Mouse (Mus musculus) hindbrain, embryonic 15.5 days (tissue): ENCODE measurements around the gene Myh7b. TPM values are rescaled to one million over a fixed set of nuclear protein-coding genes. Genes with fewer than 3 reads are reported as not detected.

Source experiments
- ATAC-seq: fragments of 200-750 bp; cut with Nextera tagmentation; 2 replicates; pipeline ENCODE4 v1.8.0; 2017; ENCODE audit warnings: low read depth, moderate number of reproducible peaks, moderate TSS enrichment; ENCODE audit not compliant: low FRiP score
- H3K27ac ChIP-seq: fragments of 300-500 bp; sonication (generic); replicated peaks from 2 replicates; pipeline ENCODE4 v1.5.1; 2015; ENCODE audit warnings: mild to moderate bottlenecking, inconsistent platforms
- H3K27me3 ChIP-seq: fragments of 300-500 bp; sonication (generic); 2 replicates; pipeline ENCODE4 v1.6.1; 2015; ENCODE audit warnings: control low read depth, inconsistent platforms
- H3K36me3 ChIP-seq: fragments of 300-500 bp; sonication (generic); 2 replicates; pipeline ENCODE4 v1.6.1; 2015; ENCODE audit warnings: control low read depth, inconsistent platforms
- H3K4me1 ChIP-seq: fragments of 300-500 bp; sonication (generic); replicated peaks from 2 replicates; pipeline ENCODE4 v1.6.1; 2015; ENCODE audit warnings: control low read depth, inconsistent platforms
- H3K4me2 ChIP-seq: fragments of 300-500 bp; sonication (generic); 2 replicates; pipeline ENCODE4 v1.6.1; 2015; ENCODE audit warnings: moderate library complexity, mild to moderate bottlenecking, inconsistent platforms
- H3K4me3 ChIP-seq: fragments of 300-500 bp; sonication (generic); 2 replicates; pipeline ENCODE4 v1.5.1; 2015; ENCODE audit warnings: mild to moderate bottlenecking, inconsistent platforms
- H3K9ac ChIP-seq: fragments of 300-500 bp; sonication (generic); 2 replicates; pipeline ENCODE4 v1.6.1; 2015; ENCODE audit warnings: inconsistent platforms
- H3K9me3 ChIP-seq: fragments of 300-500 bp; sonication (generic); 2 replicates; pipeline ENCODE4 v1.6.1; 2016; ENCODE audit warnings: control low read depth, inconsistent platforms
- WGBS: fragments of 180-500 bp; shearing (Covaris S2); methylation state at CpG from one replicate; pipeline ENCODE4 v1.1.7; 2015; 5-methylcytosine and 5-hydroxymethylcytosine counted together
- polyA plus RNA-seq: library from polyadenylated mRNA; unstranded; fragments of >200 nt; fragmentation: Nextera tagmentation; extraction: Ambion mirVana; gene quantifications from 2 replicates; pipeline ENCODE4 v1.2.1, GENCODE M21; 2015

Gene Myh7b
- polyA plus RNA-seq, 1 experiment from 2014 or later, result 1.4 TPM

DNA sequence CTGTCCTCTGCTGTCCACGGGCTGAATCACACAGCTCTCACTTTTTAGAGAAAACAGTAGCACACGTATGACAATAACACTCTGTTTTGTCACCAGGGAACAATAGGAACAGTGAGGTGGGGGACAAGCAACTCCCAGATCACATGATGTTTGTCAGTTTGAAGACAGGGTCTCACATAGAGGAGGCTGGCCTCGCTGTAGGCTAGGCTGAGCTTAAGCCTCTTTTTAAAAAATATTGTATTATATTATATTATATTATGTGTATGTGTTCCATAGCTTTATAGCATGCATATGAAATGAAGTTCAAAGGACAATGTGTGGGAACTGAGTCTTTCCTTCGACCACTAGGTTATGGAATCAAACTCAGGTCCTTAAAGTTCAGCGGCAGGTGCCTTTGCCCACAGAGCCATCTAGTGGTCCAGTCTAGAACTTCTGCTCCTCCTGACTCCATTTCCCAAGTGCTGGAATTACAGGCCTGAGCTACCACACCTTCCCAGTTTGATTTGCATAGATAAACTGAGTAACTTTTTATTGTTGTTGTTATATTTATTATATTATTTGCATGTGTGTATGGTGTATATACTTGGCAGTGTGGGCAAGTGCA, 27.0 kb upstream of the Myh7b start:
- H3K4me3 ChIP-seq, result no peak overlapping the region
- 44% methylated on average over 5 of the region's 5 CpGs for WGBS
- ATAC-seq, result no peak
- no peak overlapping the region for H3K9ac ChIP-seq
- H3K4me2 ChIP-seq, result no peak overlapping the region
- no peaks in the 10 kb centered on the region for H3K9me3 ChIP-seq
- no peaks in the 10 kb centered on the region for H3K36me3 ChIP-seq
- no peaks in the 10 kb centered on the region for H3K4me1 ChIP-seq
- H3K27me3 ChIP-seq, result no peaks in the 10 kb centered on the region
- H3K27ac ChIP-seq, result no peak overlapping the region

DNA sequence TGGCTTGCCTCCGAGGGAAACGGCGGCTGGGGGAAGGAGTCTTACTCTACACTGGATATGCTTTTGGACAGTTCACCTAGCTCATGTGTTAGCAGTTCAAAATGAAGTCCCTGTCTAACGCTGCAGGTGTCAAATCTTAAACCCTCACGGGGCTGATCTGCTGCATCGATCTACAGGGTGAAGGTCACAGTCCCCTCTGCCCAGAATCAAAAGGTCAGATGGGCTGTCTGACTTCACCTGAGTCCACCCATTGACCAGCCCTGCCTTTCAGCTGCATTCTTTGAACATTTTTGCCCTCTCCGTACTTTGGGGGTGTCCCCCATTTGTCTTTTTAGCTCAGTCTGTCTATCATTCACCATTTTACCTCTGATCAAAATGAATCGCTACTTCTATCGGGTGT, 25.9 kb upstream of the Myh7b start:
- H3K27ac ChIP-seq, result no peak overlapping the region
- no peak overlapping the region for H3K4me3 ChIP-seq
- H3K4me2 ChIP-seq, result no peak overlapping the region
- WGBS, result 87% methylated on average over 9 of the region's 9 CpGs
- H3K9me3 ChIP-seq, result no peaks in the 10 kb centered on the region
- H3K27me3 ChIP-seq, result no peaks in the 10 kb centered on the region
- no peaks in the 10 kb centered on the region for H3K4me1 ChIP-seq
- ATAC-seq, result no peak
- H3K36me3 ChIP-seq, result no peaks in the 10 kb centered on the region
- H3K9ac ChIP-seq, result no peak overlapping the region

DNA sequence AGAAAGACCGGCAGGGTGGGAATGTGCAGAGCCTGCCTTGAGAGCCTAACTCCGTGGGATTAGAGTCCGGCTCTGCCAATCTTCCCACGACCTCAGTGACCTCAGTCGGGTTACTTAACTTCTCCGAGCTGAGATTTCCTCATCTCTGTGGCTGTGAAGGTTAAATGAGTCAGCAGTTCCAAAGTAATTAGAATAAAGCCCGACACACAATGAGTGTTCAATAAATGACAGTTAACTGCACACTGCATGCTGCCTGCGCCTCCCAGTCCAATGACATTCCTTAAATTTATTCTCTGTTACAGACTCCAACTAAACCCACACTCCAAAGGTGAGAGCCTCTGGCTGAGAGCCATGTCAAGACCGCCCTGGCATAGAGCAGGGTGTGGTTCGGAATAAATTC, 25.5 kb upstream of the Myh7b start:
- ATAC-seq, result no peak
- Histone ChIP-seq H3K4me3 (no peak overlapping the region), H3K27me3 (no peaks in the 10 kb centered on the region), H3K36me3 (no peaks in the 10 kb centered on the region), H3K27ac (no peak overlapping the region), H3K9ac (no peak overlapping the region), H3K4me2 (no peak overlapping the region), H3K9me3 (no peaks in the 10 kb centered on the region), H3K4me1 (no peaks in the 10 kb centered on the region)
- 69% methylated on average over 10 of the region's 10 CpGs for WGBS

DNA sequence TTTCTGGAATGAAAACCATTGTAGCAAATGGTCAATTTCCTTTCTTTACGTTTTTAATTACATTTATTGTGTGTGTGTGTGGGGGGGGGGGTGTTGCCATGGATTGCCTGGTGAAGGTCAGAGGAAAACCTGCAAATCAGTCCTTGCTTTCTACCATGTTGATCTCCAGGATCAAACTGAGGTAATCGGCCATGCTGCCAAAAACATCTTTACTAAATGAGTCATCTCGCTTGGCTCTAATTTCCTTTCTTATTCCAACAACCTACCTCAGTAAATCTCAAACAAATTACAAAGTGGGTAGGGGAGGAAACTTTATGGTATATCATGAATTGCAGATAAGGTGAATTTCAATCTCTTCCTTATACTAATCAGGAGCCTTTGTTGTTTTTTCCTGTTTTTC, 22.9 kb upstream of the Myh7b start:
- H3K27me3 ChIP-seq, result no peaks in the 10 kb centered on the region
- no peaks in the 10 kb centered on the region for H3K9me3 ChIP-seq
- H3K27ac ChIP-seq, result no peak overlapping the region
- no peak overlapping the region for H3K4me2 ChIP-seq
- no peak overlapping the region for H3K4me3 ChIP-seq
- H3K9ac ChIP-seq, result no peak overlapping the region
- peaks cover 16% of the 10 kb centered on the region for H3K4me1 ChIP-seq
- no peak for ATAC-seq
- WGBS, result 76% methylated on average over 3 of the region's 3 CpGs
- H3K36me3 ChIP-seq, result no peaks in the 10 kb centered on the region

DNA sequence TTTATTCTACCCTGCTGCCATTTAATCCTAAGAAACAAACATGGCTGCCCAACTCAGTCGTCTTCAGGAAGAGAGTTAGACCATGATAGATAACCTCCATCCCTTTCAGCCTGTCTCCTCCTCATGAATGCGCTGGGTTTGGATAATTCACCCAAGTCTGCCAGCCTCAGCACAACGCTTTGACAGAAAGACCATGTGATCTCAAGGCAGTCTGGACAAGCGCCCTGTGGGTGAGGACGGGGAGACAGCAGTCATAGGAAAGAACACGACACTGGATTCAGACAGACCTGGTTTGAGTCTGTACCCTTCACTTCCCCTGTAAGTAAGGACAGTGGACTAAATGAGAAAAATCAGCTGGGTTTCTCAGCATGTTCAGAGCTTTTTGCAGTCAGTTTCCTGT, 21.5 kb upstream of the Myh7b start:
- H3K9me3 ChIP-seq, result no peaks in the 10 kb centered on the region
- ATAC-seq, result no peak
- peaks cover 18% of the 10 kb centered on the region for H3K4me1 ChIP-seq
- no peak overlapping the region for H3K4me2 ChIP-seq
- H3K9ac ChIP-seq, result no peak overlapping the region
- H3K36me3 ChIP-seq, result no peaks in the 10 kb centered on the region
- no peaks in the 10 kb centered on the region for H3K27me3 ChIP-seq
- H3K4me3 ChIP-seq, result no peak overlapping the region
- WGBS, result 74% methylated on average over 6 of the region's 6 CpGs
- H3K27ac ChIP-seq, result no peak overlapping the region

DNA sequence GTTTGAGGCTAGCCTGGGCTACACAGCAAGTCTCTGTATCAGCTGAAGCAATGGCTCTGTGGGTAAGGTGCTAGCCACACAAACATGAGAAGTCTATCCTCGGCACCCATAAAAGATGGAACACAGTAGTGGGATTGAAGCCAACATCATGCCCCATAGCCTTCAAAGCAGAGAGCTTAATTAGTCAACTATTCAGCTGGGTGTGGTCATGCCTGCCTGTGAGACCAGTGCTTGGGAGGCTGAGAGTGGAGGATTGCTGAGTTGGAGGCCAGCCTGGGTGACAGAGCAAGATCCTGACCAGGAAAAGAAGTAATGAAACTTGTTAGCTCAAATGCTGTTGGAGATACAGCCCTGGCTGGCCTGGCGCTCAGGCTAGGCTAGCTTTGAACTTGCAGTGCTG, 20.1 kb upstream of the Myh7b start:
- no peak for ATAC-seq
- 93% methylated on average over 2 of the region's 2 CpGs for WGBS
- Histone ChIP-seq H3K4me1 (peaks cover 18% of the 10 kb centered on the region), H3K36me3 (no peaks in the 10 kb centered on the region), H3K4me3 (no peak overlapping the region), H3K9me3 (no peaks in the 10 kb centered on the region), H3K4me2 (no peak overlapping the region), H3K9ac (no peak overlapping the region), H3K27ac (no peak overlapping the region), H3K27me3 (0 out of 2 replicates have a peak, but pooled peaks cover 2% of the 10 kb centered on the region)

DNA sequence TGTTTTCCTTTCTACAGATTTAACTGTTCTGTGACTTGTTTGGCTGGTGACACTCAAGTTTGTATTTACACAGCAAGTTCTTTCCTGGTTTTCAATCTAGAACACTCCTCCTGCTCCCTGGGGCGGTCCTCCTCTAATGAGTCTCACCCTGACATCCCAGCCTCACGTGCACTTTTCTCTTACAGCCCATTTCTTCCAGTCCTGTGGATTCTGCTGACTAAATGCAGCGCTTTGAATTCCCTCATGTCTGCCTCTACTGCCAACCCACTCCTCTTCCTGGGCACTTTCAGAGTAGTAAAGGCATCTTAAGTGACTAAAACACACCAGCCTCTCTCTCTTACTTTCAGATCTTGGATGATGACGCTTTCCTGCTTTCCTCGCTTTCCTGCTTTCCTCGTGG, 19.3 kb upstream of the Myh7b start:
- peak overlapping the region; percentile 56 for H3K4me3 ChIP-seq
- no peak for ATAC-seq
- 8% methylated on average over 6 of the region's 6 CpGs for WGBS

DNA sequence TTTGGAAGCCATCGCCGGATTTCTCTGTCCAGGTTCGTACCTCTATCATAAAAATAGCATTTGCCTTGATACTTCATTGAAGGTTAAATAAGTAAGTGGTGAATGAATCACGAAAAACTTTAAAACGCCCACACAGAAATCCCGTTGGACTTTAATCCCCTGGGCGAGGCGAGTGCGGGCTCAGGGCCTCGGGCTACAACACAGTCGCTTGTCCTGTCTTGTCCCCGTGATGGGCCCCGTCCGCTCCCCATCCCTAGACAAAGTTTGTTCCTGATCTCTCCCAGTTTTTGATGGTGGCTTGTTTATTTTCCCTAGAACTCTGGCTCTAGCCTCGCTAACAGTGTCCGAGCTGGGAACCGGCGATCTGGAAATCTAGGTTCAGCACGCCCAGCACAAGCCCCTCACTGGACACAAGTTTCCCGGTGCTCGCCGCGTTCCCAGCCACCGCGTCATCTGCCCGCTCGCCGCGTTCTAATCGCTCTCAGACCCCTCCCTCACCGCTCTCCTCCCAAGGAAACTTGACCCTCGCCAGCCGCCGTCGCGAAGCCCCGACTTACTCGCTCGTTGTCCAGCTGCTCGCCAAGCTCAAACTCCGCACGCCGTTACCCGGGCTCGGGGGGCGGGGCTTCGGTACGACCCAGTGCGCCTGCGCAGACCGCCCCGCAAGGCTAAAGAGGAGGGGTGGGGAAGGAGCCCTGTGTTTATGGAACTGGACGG, 18.7 kb upstream of the Myh7b start, which contains the start of gene Gss:
Gene Gss (minus strand): TSS at position 674 of the 717 bp plus-strand sequence.
- under 1% methylated on average over 53 of the region's 53 CpGs for WGBS
- H3K4me2 ChIP-seq, result peak within 1 kb of the TSS; percentile 81
- no peaks in the 10 kb centered on the region for H3K9me3 ChIP-seq
- peak within 1 kb of the TSS; percentile 56 for H3K4me3 ChIP-seq
- 0 out of 2 replicates have a peak, but pooled peaks cover 2% of the 10 kb centered on the region for H3K27me3 ChIP-seq
- H3K9ac ChIP-seq, result peak within 1 kb of the TSS; percentile 53
- peak; percentile 92 for ATAC-seq
- peaks cover 18% of the 10 kb centered on the region for H3K4me1 ChIP-seq
- H3K36me3 ChIP-seq, result no peaks in the 10 kb centered on the region
- peak within 1 kb of the TSS; percentile 77 for H3K27ac ChIP-seq

More for the DNA sequence above, 19.3 kb upstream of the Myh7b start:
- Histone ChIP-seq H3K9me3 (no peaks in the 10 kb centered on the region), H3K27ac (peak overlapping the region; percentile 75), H3K4me2 (peak overlapping the region; percentile 81), H3K27me3 (0 out of 2 replicates have a peak, but pooled peaks cover 2% of the 10 kb centered on the region), H3K4me1 (peaks cover 18% of the 10 kb centered on the region), H3K36me3 (no peaks in the 10 kb centered on the region), H3K9ac (peak overlapping the region; percentile 53)

DNA sequence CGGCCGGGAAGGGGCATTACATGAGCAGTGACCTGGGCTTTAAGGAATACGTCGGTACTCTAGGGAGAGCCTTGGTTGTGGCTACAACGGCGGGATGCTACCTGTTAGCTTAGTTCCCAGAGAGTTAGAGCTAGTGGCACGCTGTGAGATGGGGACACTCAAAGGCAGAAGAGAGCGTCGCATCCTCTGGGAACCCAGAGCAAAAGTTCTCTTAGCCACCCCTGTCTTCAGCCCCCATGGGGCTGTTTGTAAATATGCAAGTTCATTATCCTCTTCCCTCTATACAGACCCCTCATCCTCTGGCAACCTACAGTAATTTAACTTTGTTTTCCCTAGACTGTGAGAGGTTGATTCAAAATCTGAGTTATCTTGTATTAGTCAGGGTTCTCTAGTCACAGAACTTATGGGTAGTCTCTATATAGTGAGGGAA, 18.1 kb upstream of the Myh7b start:
- WGBS, result 0% methylated on average over 9 of the region's 9 CpGs

DNA sequence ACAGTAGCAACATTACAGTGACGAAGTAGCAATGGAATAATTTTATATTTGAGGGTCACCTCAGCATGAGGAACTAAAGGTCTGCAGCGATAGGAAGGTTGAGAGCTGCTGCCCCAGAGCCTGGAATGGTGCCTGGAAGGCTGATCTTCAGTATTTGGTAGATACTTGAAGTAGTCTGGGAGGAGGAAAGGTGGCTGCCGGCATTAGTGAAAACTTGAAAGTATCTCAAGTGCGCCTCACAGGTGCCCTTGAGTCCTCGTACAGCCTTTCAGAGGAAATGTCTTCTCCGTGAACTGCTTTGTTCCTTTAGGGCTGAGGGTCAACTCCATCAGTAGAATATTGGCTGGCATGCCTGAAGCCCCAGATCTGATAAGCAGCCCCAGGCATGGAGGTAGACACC, 15.5 kb upstream of the Myh7b start:
- Histone ChIP-seq H3K9ac (no peak overlapping the region), H3K27me3 (0 out of 2 replicates have a peak, but pooled peaks cover 2% of the 10 kb centered on the region), H3K4me2 (no peak overlapping the region), H3K4me3 (no peak overlapping the region), H3K9me3 (no peaks in the 10 kb centered on the region), H3K4me1 (peaks cover 18% of the 10 kb centered on the region), H3K36me3 (no peaks in the 10 kb centered on the region), H3K27ac (no peak overlapping the region)
- WGBS, result 90% methylated on average over 6 of the region's 6 CpGs
- no peak for ATAC-seq

More for the DNA sequence above, 18.1 kb upstream of the Myh7b start:
- Histone ChIP-seq H3K9me3 (no peaks in the 10 kb centered on the region), H3K27me3 (0 out of 2 replicates have a peak, but pooled peaks cover 2% of the 10 kb centered on the region), H3K9ac (peak overlapping the region; percentile 53), H3K4me1 (peaks cover 18% of the 10 kb centered on the region), H3K4me3 (peak overlapping the region; percentile 56), H3K27ac (peak overlapping the region; percentile 77), H3K36me3 (no peaks in the 10 kb centered on the region), H3K4me2 (peak overlapping the region; percentile 81)
- ATAC-seq, result no peak; the same call in none of the 2 replicates

DNA sequence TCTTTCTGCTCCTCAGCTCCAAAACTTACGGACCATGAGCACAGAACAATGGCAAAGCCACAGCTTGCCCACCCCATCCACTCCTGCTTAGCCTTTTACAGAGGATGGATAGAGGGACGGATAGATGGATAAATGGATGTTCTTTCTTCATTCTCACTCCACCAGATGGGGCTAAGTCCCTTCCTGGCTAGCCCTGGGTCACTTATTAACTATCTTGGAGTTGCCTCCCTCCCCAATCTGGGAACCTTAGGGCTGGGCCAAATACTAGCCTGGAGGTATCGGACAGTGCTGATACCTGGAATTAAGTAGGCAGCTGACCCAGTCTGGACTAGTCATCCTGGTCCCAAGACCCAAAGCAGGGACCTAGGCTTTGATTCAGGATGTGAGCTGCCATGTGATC, 7.3 kb upstream of the Myh7b start:
- ATAC-seq, result no peak
- Histone ChIP-seq H3K4me1 (no peaks in the 10 kb centered on the region), H3K27me3 (no peaks in the 10 kb centered on the region), H3K27ac (no peak overlapping the region), H3K9ac (no peak overlapping the region), H3K4me3 (no peak overlapping the region), H3K4me2 (no peak overlapping the region), H3K9me3 (no peaks in the 10 kb centered on the region), H3K36me3 (no peaks in the 10 kb centered on the region)
- 55% methylated on average over 3 of the region's 3 CpGs for WGBS

DNA sequence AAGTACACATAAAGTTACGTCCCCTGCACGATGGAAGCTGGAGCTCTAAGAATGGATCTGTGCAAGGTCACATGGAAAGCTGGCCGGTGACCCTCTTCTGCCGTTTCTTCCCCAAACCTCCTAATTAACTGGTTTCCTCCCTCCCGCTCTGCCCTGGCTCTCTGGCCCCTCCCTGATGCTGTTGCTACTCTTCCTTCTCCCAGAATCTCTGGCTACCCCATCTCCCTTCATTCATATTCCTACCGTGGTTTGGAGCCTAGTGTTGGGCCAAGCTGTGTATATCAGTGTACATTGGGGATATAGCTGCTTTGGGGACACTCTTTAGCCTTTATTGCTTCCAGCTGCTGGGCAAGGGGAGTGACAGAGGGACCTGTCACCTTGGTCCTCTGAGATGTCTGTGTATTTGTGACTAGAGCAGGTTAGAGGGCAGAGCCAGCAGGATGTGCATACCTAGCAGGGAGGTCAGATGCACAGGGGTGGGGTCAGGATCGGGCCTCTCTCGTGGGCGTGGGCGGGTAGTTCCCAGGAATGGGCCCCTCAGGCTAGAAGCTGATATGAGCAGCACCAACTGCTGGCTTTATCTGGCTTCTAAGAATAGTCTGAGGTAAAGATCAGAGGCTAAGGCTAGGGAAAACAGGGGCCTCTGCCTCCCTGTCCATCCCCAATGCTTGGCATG, 6.3 kb upstream of the Myh7b start:
- Histone ChIP-seq H3K9ac (no peak overlapping the region), H3K4me1 (no peaks in the 10 kb centered on the region), H3K27me3 (no peaks in the 10 kb centered on the region), H3K4me3 (no peak overlapping the region), H3K36me3 (no peaks in the 10 kb centered on the region), H3K4me2 (no peak overlapping the region), H3K9me3 (no peaks in the 10 kb centered on the region), H3K27ac (no peak overlapping the region)
- ATAC-seq, result no peak
- 69% methylated on average over 10 of the region's 10 CpGs for WGBS
